Mouse (Mus musculus): ENCODE data around the gene Arih2. TPM values are rescaled to one million over a fixed set of nuclear protein-coding genes. Genes with fewer than 3 reads are reported as not detected.
A peak's percentile ranks its signal among the peaks of the same experiment; 100 is the strongest.
"Not testable (repeated sequence)": the region's sequence is repeated elsewhere in the genome, so short reads cannot be mapped to it uniquely, and the experiment has no call there.

The Arih2 gene
- total RNA-seq (2021) = 10 to 100 TPM; 52.0 to 74.6 TPM
- 19.7 and 23.9 TPM in 2 replicates for polyA plus RNA-seq (2012; rRNA removed)
- long read RNA-seq, transcript Arih2-201 (16 exons, 3,924 nt) = major isoform, 21 of 40 reads
- long read RNA-seq, partial matches to known transcripts = 7 of 40 reads
- long read RNA-seq, other reads (novel, unspliced or antisense) = 9 of 40 reads

- peak; percentile 95 for DNase-seq
Measured at GRCm38 (mm10) chr9:108648611-108649560, at the start of gene Arih2. Arih2 (minus strand) TSS chr9:108649386.

GRCm38 (mm10) chr9:108694533-108694932 lies 45.3 kb upstream of the Arih2 start:
- no peak for DNase-seq

- no peak for DNase-seq
Measured at GRCm38 (mm10) chr9:108693946-108694345, 44.8 kb upstream of the Arih2 start.

- peak; percentile 79 for DNase-seq
Measured at GRCm38 (mm10) chr9:108692226-108693041, 43.2 kb upstream of the Arih2 start.

GRCm38 (mm10) chr9:108691846-108692225 lies 42.6 kb upstream of the Arih2 start:
- peak; percentile 95 for DNase-seq

GRCm38 (mm10) chr9:108691371-108691770 lies 42.2 kb upstream of the Arih2 start:
- no peak for DNase-seq

- DNase-seq = no peak
Measured at GRCm38 (mm10) chr9:108690914-108691313, 41.7 kb upstream of the Arih2 start.

- no peak for DNase-seq
Measured at GRCm38 (mm10) chr9:108689993-108690392, 40.8 kb upstream of the Arih2 start.

- DNase-seq = no peak
Measured at GRCm38 (mm10) chr9:108689106-108689505, 39.9 kb upstream of the Arih2 start, which contains the start of gene Prkar2a. Prkar2a (plus strand) TSS chr9:108689314.

- no peak for DNase-seq
Measured at GRCm38 (mm10) chr9:108688451-108688850, 39.3 kb upstream of the Arih2 start.

GRCm38 (mm10) chr9:108687686-108688085 lies 38.5 kb upstream of the Arih2 start:
- peak; percentile 70 for DNase-seq

- no peak for DNase-seq
Measured at GRCm38 (mm10) chr9:108687181-108687580, 38.0 kb upstream of the Arih2 start.

- no peak for DNase-seq
Measured at GRCm38 (mm10) chr9:108686475-108686887, 37.3 kb upstream of the Arih2 start.

- no peak for DNase-seq
Measured at GRCm38 (mm10) chr9:108680026-108680425, 30.8 kb upstream of the Arih2 start.

- DNase-seq = no peak
Measured at GRCm38 (mm10) chr9:108673151-108673550, 24.0 kb upstream of the Arih2 start.

- no peak for DNase-seq
Measured at GRCm38 (mm10) chr9:108669875-108670274, 20.7 kb upstream of the Arih2 start.

GRCm38 (mm10) chr9:108662660-108663059 lies 13.5 kb upstream of the Arih2 start:
- no peak for DNase-seq

GRCm38 (mm10) chr9:108661677-108662612 lies 12.8 kb upstream of the Arih2 start, which contains the start of gene Slc25a20:
Slc25a20 (plus strand) TSS chr9:108662088.
- peak; percentile 93 for DNase-seq

GRCm38 (mm10) chr9:108655865-108656264 lies 6.7 kb upstream of the Arih2 start:
- not testable (repeated sequence) for DNase-seq

GRCm38 (mm10) chr9:108654566-108655464 lies 5.6 kb upstream of the Arih2 start:
- DNase-seq = no peak
